Mouse (Mus musculus) midbrain, embryonic 11.5 days (tissue): ENCODE results near the gene Pik3ip1. TPM values are rescaled to one million over a fixed set of nuclear protein-coding genes. Genes with fewer than 3 reads are reported as not detected.

Experiments
- ATAC-seq: fragments of 200-750 bp; cut with Nextera tagmentation; 2 replicates; pipeline ENCODE4 v1.8.0; 2017; ENCODE audit warnings: moderate TSS enrichment, moderate library complexity; ENCODE audit not compliant: low FRiP score
- DNase-seq: peaks from one replicate; pipeline ENCODE4 v3.0.0; 2015; ENCODE audit warnings: low spot score; ENCODE audit errors: missing footprints
- H3K27ac ChIP-seq: fragments of 300-500 bp; sonication (generic); 2 replicates; pipeline ENCODE4 v1.5.1; 2014; ENCODE audit warnings: low read depth, low read length
- H3K27me3 ChIP-seq: fragments of 300-500 bp; sonication (generic); 2 replicates; pipeline ENCODE4 v1.6.1; 2014; ENCODE audit warnings: mild to moderate bottlenecking, low read length, moderate library complexity, mixed read lengths; ENCODE audit not compliant: control insufficient read depth, insufficient read depth
- H3K36me3 ChIP-seq: fragments of 300-500 bp; sonication (generic); 2 replicates; pipeline ENCODE4 v1.6.1; 2014; ENCODE audit warnings: mild to moderate bottlenecking, low read length, moderate library complexity, mixed read lengths; ENCODE audit not compliant: control insufficient read depth, insufficient read depth
- H3K4me1 ChIP-seq: fragments of 300-500 bp; sonication (generic); 2 replicates; pipeline ENCODE4 v1.6.1; 2014; ENCODE audit warnings: low read length; ENCODE audit not compliant: control insufficient read depth, insufficient read depth
- H3K4me2 ChIP-seq: fragments of 300-500 bp; sonication (generic); 2 replicates; pipeline ENCODE4 v1.6.1; 2014; ENCODE audit warnings: mild to moderate bottlenecking, moderate library complexity
- H3K4me3 ChIP-seq: fragments of 300-500 bp; sonication (generic); 2 replicates; pipeline ENCODE4 v1.5.1; 2014; ENCODE audit warnings: low read depth, low read length
- H3K9ac ChIP-seq: fragments of 300-500 bp; sonication (generic); 2 replicates; pipeline ENCODE4 v1.6.1; 2014; ENCODE audit warnings: low read length
- H3K9me3 ChIP-seq: fragments of 300-500 bp; sonication (generic); 2 replicates; pipeline ENCODE4 v1.6.1; 2016; ENCODE audit warnings: low read length; ENCODE audit not compliant: control insufficient read depth
- WGBS: fragments of 180-500 bp; shearing (Covaris S2); extraction: QIAGEN DNeasy Blood & Tissue Kit; methylation state at CpG from one replicate; pipeline ENCODE4 v1.1.7; 2014; 5-methylcytosine and 5-hydroxymethylcytosine counted together
- polyA plus RNA-seq: library from polyadenylated mRNA; unstranded; fragments of >200 nt; fragmentation: Nextera tagmentation; extraction: Ambion mirVana; gene quantifications from 2 replicates; pipeline ENCODE4 v1.2.1, GENCODE M21; 2014

The Pik3ip1 gene
- polyA plus RNA-seq, 1 experiment from 2014 or later, result 12.1 TPM

- Histone ChIP-seq H3K9ac (no peak overlapping the region), H3K27me3 (no peaks in the 10 kb centered on the region), H3K27ac (no peak overlapping the region), H3K4me2 (no peak overlapping the region), H3K9me3 (no peaks in the 10 kb centered on the region), H3K4me3 (no peak overlapping the region), H3K4me1 (peaks cover 21% of the 10 kb centered on the region), H3K36me3 (peaks cover 55% of the 10 kb centered on the region)
- DNase-seq, result no peak
- no peak for ATAC-seq
- whole genome bisulfite sequencing, result 90% methylated on average over 10 of the region's 10 CpGs
Measured at GRCm38 (mm10) chr11:3297871-3298812, 32.1 kb upstream of the Pik3ip1 start.

- Histone ChIP-seq H3K4me3 (no peak overlapping the region), H3K36me3 (peaks cover 60% of the 10 kb centered on the region)
- no peak for ATAC-seq
Measured at GRCm38 (mm10) chr11:3298813-3299185, 31.4 kb upstream of the Pik3ip1 start.

GRCm38 (mm10) chr11:3301075-3301474 lies 29.1 kb upstream of the Pik3ip1 start:
- no peak overlapping the region for H3K27ac ChIP-seq
- no peaks in the 10 kb centered on the region for H3K27me3 ChIP-seq
- H3K4me3 ChIP-seq, result no peak overlapping the region
- H3K9me3 ChIP-seq, result no peaks in the 10 kb centered on the region
- H3K9ac ChIP-seq, result no peak overlapping the region
- peaks cover 65% of the 10 kb centered on the region for H3K36me3 ChIP-seq
- no peak for ATAC-seq
- DNase-seq, result no peak
- no peak overlapping the region for H3K4me2 ChIP-seq
- WGBS, result 93% methylated on average over 5 of the region's 5 CpGs
- no peaks in the 10 kb centered on the region; the same call in 1 of the 2 replicates for H3K4me1 ChIP-seq

More at GRCm38 (mm10) chr11:3298813-3299185, 31.4 kb upstream of the Pik3ip1 start:
- no peak overlapping the region for H3K27ac ChIP-seq
- peaks cover 17% of the 10 kb centered on the region for H3K4me1 ChIP-seq
- WGBS, result 95% methylated on average over 14 of the region's 14 CpGs
- no peak overlapping the region for H3K9ac ChIP-seq
- no peak overlapping the region for H3K4me2 ChIP-seq
- no peaks in the 10 kb centered on the region for H3K9me3 ChIP-seq
- no peak for DNase-seq
- H3K27me3 ChIP-seq, result no peaks in the 10 kb centered on the region

GRCm38 (mm10) chr11:3302385-3302784 lies 27.8 kb upstream of the Pik3ip1 start:
- H3K9ac ChIP-seq, result no peak overlapping the region
- 93% methylated on average over 4 of the region's 4 CpGs for WGBS
- ATAC-seq (no peak), DNase-seq (no peak)
- H3K4me1 ChIP-seq, result no peaks in the 10 kb centered on the region
- H3K9me3 ChIP-seq, result no peaks in the 10 kb centered on the region
- H3K36me3 ChIP-seq, result peaks cover 73% of the 10 kb centered on the region
- no peak overlapping the region for H3K27ac ChIP-seq
- H3K4me2 ChIP-seq, result no peak overlapping the region
- no peaks in the 10 kb centered on the region for H3K27me3 ChIP-seq
- no peak overlapping the region for H3K4me3 ChIP-seq

GRCm38 (mm10) chr11:3302792-3303191 lies 27.4 kb upstream of the Pik3ip1 start:
- Histone ChIP-seq H3K9ac (no peak overlapping the region), H3K27me3 (no peaks in the 10 kb centered on the region), H3K9me3 (no peaks in the 10 kb centered on the region), H3K4me3 (no peak overlapping the region), H3K27ac (no peak overlapping the region), H3K4me2 (no peak overlapping the region), H3K36me3 (peaks cover 74% of the 10 kb centered on the region), H3K4me1 (no peaks in the 10 kb centered on the region)
- DNase-seq, result no peak
- WGBS, result 91% methylated on average over 4 of the region's 4 CpGs
- ATAC-seq, result no peak

- WGBS, result 95% methylated on average over 4 of the region's 4 CpGs
- Histone ChIP-seq H3K27me3 (no peaks in the 10 kb centered on the region), H3K4me3 (no peak overlapping the region), H3K4me1 (no peaks in the 10 kb centered on the region), H3K27ac (no peak overlapping the region), H3K9me3 (no peaks in the 10 kb centered on the region), H3K9ac (no peak overlapping the region), H3K4me2 (no peak overlapping the region), H3K36me3 (peaks cover 78% of the 10 kb centered on the region)
- DNase-seq (no peak), ATAC-seq (no peak)
Measured at GRCm38 (mm10) chr11:3305821-3306220, 24.4 kb upstream of the Pik3ip1 start.

GRCm38 (mm10) chr11:3307875-3308274 lies 22.3 kb upstream of the Pik3ip1 start:
- H3K36me3 ChIP-seq, result peaks cover 65% of the 10 kb centered on the region

GRCm38 (mm10) chr11:3309884-3310283 lies 20.3 kb upstream of the Pik3ip1 start:
- no peak for ATAC-seq
- Histone ChIP-seq H3K27ac (no peak overlapping the region), H3K9ac (no peak overlapping the region), H3K9me3 (no peaks in the 10 kb centered on the region), H3K36me3 (peaks cover 58% of the 10 kb centered on the region), H3K4me2 (no peak overlapping the region), H3K4me1 (no peaks in the 10 kb centered on the region), H3K4me3 (no peak overlapping the region), H3K27me3 (no peaks in the 10 kb centered on the region)
- DNase-seq, result no peak
- WGBS, result 91% methylated on average over 4 of the region's 4 CpGs

More at GRCm38 (mm10) chr11:3307875-3308274, 22.3 kb upstream of the Pik3ip1 start:
- Histone ChIP-seq H3K9ac (no peak overlapping the region), H3K4me3 (no peak overlapping the region), H3K27me3 (no peaks in the 10 kb centered on the region), H3K4me2 (no peak overlapping the region), H3K27ac (no peak overlapping the region), H3K9me3 (no peaks in the 10 kb centered on the region), H3K4me1 (no peaks in the 10 kb centered on the region)
- 94% methylated on average over 3 of the region's 3 CpGs for WGBS
- ATAC-seq, result no peak
- DNase-seq, result no peak

GRCm38 (mm10) chr11:3310789-3311585 lies 19.2 kb upstream of the Pik3ip1 start:
- Histone ChIP-seq H3K9ac (no peak overlapping the region), H3K27ac (no peak overlapping the region), H3K4me3 (no peak overlapping the region), H3K27me3 (no peaks in the 10 kb centered on the region), H3K4me2 (no peak overlapping the region), H3K9me3 (no peaks in the 10 kb centered on the region), H3K4me1 (no peaks in the 10 kb centered on the region), H3K36me3 (peaks cover 47% of the 10 kb centered on the region)
- WGBS, result 91% methylated on average over 10 of the region's 10 CpGs
- DNase-seq, result no peak
- ATAC-seq, result no peak
